Mouse (Mus musculus) right cerebral cortex, postnatal 25 days (tissue): ENCODE results near the gene B130006D01Rik.
A peak's percentile ranks its signal among the peaks of the same experiment; 100 is the strongest.
"Not testable (repeated sequence)": the region's sequence is repeated elsewhere in the genome, so short reads cannot be mapped to it uniquely, and the experiment has no call there.

ENCODE experiments used
- DNase-seq: peaks from one replicate; pipeline ENCODE4 v3.0.0; 2022

B130006D01Rik gene

GRCm38 (mm10) chr11:95714411-95714810 is 9.0 kb upstream of the B130006D01Rik start:
- no peak for DNase-seq

GRCm38 (mm10) chr11:95716136-95716535 is 7.3 kb upstream of the B130006D01Rik start:
- DNase-seq, result peak; percentile 17

GRCm38 (mm10) chr11:95719356-95719755 is 4.0 kb upstream of the B130006D01Rik start:
- DNase-seq, result no peak

GRCm38 (mm10) chr11:95724466-95724865 is 1.1 kb downstream of the B130006D01Rik start:
- no peak for DNase-seq

GRCm38 (mm10) chr11:95726156-95726555 is 2.8 kb downstream of the B130006D01Rik start:
- no peak for DNase-seq

- no peak for DNase-seq
These were observed 4.6 kb downstream of the B130006D01Rik start for GRCm38 (mm10) chr11:95727947-95728346.

GRCm38 (mm10) chr11:95728916-95729907 is 5.8 kb downstream of the B130006D01Rik start:
- no peak for DNase-seq

- no peak for DNase-seq
These were observed 11.1 kb downstream of the B130006D01Rik start for GRCm38 (mm10) chr11:95734485-95734884.

- peak; percentile 24 for DNase-seq
These were observed 14.4 kb downstream of the B130006D01Rik start for GRCm38 (mm10) chr11:95737811-95738210.

- DNase-seq, result no peak
These were observed 21.1 kb downstream of the B130006D01Rik start for GRCm38 (mm10) chr11:95744521-95744920.

GRCm38 (mm10) chr11:95746821-95747220 is 23.4 kb downstream of the B130006D01Rik start:
- no peak for DNase-seq

- no peak for DNase-seq
These were observed 24.9 kb downstream of the B130006D01Rik start for GRCm38 (mm10) chr11:95748331-95748730.

GRCm38 (mm10) chr11:95749619-95750018 is 26.2 kb downstream of the B130006D01Rik start:
- DNase-seq, result no peak

- peak; percentile 36 for DNase-seq
These were observed 27.6 kb downstream of the B130006D01Rik start for GRCm38 (mm10) chr11:95750995-95751394.

GRCm38 (mm10) chr11:95755137-95755536 is 31.8 kb downstream of the B130006D01Rik start:
- DNase-seq, result not testable (repeated sequence)

- DNase-seq, result no peak
These were observed 37.1 kb downstream of the B130006D01Rik start for GRCm38 (mm10) chr11:95760521-95760920.

GRCm38 (mm10) chr11:95762996-95763395 is 39.6 kb downstream of the B130006D01Rik start:
- DNase-seq, result no peak

- no peak for DNase-seq
These were observed 41.4 kb downstream of the B130006D01Rik start for GRCm38 (mm10) chr11:95764806-95765205.

- DNase-seq, result no peak
These were observed 41.9 kb downstream of the B130006D01Rik start for GRCm38 (mm10) chr11:95765334-95765733.

GRCm38 (mm10) chr11:95768244-95768643 is 44.9 kb downstream of the B130006D01Rik start:
- no peak for DNase-seq

- DNase-seq, result no peak
These were observed 45.8 kb downstream of the B130006D01Rik start for GRCm38 (mm10) chr11:95769208-95769607.

- no peak for DNase-seq
These were observed 47.5 kb downstream of the B130006D01Rik start for GRCm38 (mm10) chr11:95770720-95771364.

- no peak for DNase-seq
These were observed 48.3 kb downstream of the B130006D01Rik start for GRCm38 (mm10) chr11:95771665-95772064.

- no peak for DNase-seq
These were observed 49.9 kb downstream of the B130006D01Rik start for GRCm38 (mm10) chr11:95773264-95773663.
